Mouse (Mus musculus): Measurements from ENCODE around the gene Ptprn2.

The Ptprn2 gene

GRCm38 (mm10) chr12:117153671-117154355 is 668.3 kb downstream of the Ptprn2 start:
- peak; percentile 85 for DNase-seq

- peak; percentile 37 for DNase-seq
These were observed 669.1 kb downstream of the Ptprn2 start for GRCm38 (mm10) chr12:117154356-117155243.

- peak; percentile 56 for DNase-seq
These were observed 670.0 kb downstream of the Ptprn2 start for GRCm38 (mm10) chr12:117155307-117156220.

- DNase-seq = no peak
These were observed 670.7 kb downstream of the Ptprn2 start for GRCm38 (mm10) chr12:117156256-117156655.

GRCm38 (mm10) chr12:117156786-117157185 is 671.3 kb downstream of the Ptprn2 start:
- DNase-seq = peak; percentile 46

- DNase-seq = no peak
These were observed 671.7 kb downstream of the Ptprn2 start for GRCm38 (mm10) chr12:117157249-117157648.

- no peak for DNase-seq
These were observed 672.3 kb downstream of the Ptprn2 start for GRCm38 (mm10) chr12:117157660-117158386.

- DNase-seq = peak; percentile 63
These were observed 673.6 kb downstream of the Ptprn2 start for GRCm38 (mm10) chr12:117158950-117159668.

- no peak for DNase-seq
These were observed 674.2 kb downstream of the Ptprn2 start for GRCm38 (mm10) chr12:117159669-117160210.

GRCm38 (mm10) chr12:117160211-117160891 is 674.8 kb downstream of the Ptprn2 start:
- peak; percentile 87 for DNase-seq

- no peak for DNase-seq
These were observed 676.7 kb downstream of the Ptprn2 start for GRCm38 (mm10) chr12:117162180-117162579.

- DNase-seq = no peak
These were observed 678.3 kb downstream of the Ptprn2 start for GRCm38 (mm10) chr12:117163789-117164188.

GRCm38 (mm10) chr12:117166266-117166665 is 680.7 kb downstream of the Ptprn2 start:
- DNase-seq = no peak

- DNase-seq = peak; percentile 43
These were observed 684.1 kb downstream of the Ptprn2 start for GRCm38 (mm10) chr12:117169670-117170069.

GRCm38 (mm10) chr12:117172529-117172884 is 687.0 kb downstream of the Ptprn2 start:
- no peak for DNase-seq

GRCm38 (mm10) chr12:117172885-117173529 is 687.5 kb downstream of the Ptprn2 start:
- DNase-seq = peak; percentile 88

- no peak for DNase-seq
These were observed 688.7 kb downstream of the Ptprn2 start for GRCm38 (mm10) chr12:117174189-117174588.

- DNase-seq = no peak
These were observed 689.7 kb downstream of the Ptprn2 start for GRCm38 (mm10) chr12:117175072-117175681.

GRCm38 (mm10) chr12:117176259-117176823 is 690.8 kb downstream of the Ptprn2 start:
- DNase-seq = peak; percentile 44
